Mouse (Mus musculus) limb, embryonic 14.5 days (tissue): ENCODE measurements around the gene Gadd45gip1. TPM values are rescaled to one million over a fixed set of nuclear protein-coding genes. Genes with fewer than 3 reads are reported as not detected.

Source experiments
- ATAC-seq: fragments of 200-750 bp; cut with Nextera tagmentation; 2 replicates; pipeline ENCODE4 v1.8.0; 2017; ENCODE audit warnings: low read depth, moderate number of reproducible peaks, moderate TSS enrichment; ENCODE audit not compliant: low FRiP score
- DNase-seq: peaks from one replicate; pipeline ENCODE4 v3.0.0-alpha.2; 2015; ENCODE audit warnings: low spot score
- H3K27ac ChIP-seq: fragments of 300-500 bp; sonication (generic); replicated peaks from 2 replicates; pipeline ENCODE4 v1.5.1; 2014; ENCODE audit warnings: low read depth, mild to moderate bottlenecking, low read length, moderate library complexity, mixed read lengths
- H3K27me3 ChIP-seq: fragments of 300-500 bp; sonication (generic); 2 replicates; pipeline ENCODE4 v1.6.1; 2014; ENCODE audit warnings: low read length, mixed read lengths; ENCODE audit not compliant: control insufficient read depth, insufficient read depth
- H3K36me3 ChIP-seq: fragments of 300-500 bp; sonication (generic); 2 replicates; pipeline ENCODE4 v1.6.1; 2014; ENCODE audit warnings: mild to moderate bottlenecking, low read length, moderate library complexity, mixed read lengths; ENCODE audit not compliant: control insufficient read depth, insufficient read depth
- H3K4me1 ChIP-seq: fragments of 300-500 bp; sonication (generic); 2 replicates; pipeline ENCODE4 v1.6.1; 2014; ENCODE audit warnings: antibody characterized with exemption, low read length, mixed read lengths; ENCODE audit not compliant: control insufficient read depth, insufficient read depth
- H3K4me2 ChIP-seq: fragments of 300-500 bp; sonication (generic); replicated peaks from 2 replicates; pipeline ENCODE4 v1.6.1; 2014; ENCODE audit warnings: low read depth, mild to moderate bottlenecking, low read length, moderate library complexity; ENCODE audit not compliant: severe bottlenecking
- H3K4me3 ChIP-seq: fragments of 300-500 bp; sonication (generic); replicated peaks from 2 replicates; pipeline ENCODE4 v1.5.1; 2014; ENCODE audit warnings: low read length
- H3K9ac ChIP-seq: fragments of 300-500 bp; sonication (generic); 2 replicates; pipeline ENCODE4 v1.6.1; 2014; ENCODE audit warnings: mild to moderate bottlenecking, low read depth, low read length, moderate library complexity; ENCODE audit not compliant: severe bottlenecking
- H3K9me3 ChIP-seq: fragments of 300-500 bp; sonication (generic); 2 replicates; pipeline ENCODE4 v1.6.1; 2016; ENCODE audit warnings: low read length; ENCODE audit not compliant: control insufficient read depth
- POLR2A ChIP-seq: fragments of 200-500 bp; IDR thresholded peaks from 2 replicates; pipeline ENCODE4 v1.8.0; 2012; ENCODE audit warnings: inconsistent platforms, mild to moderate bottlenecking, moderate library complexity, borderline replicate concordance; ENCODE audit not compliant: insufficient read depth, insufficient read length; ENCODE audit errors: extremely low read depth
- WGBS: fragments of 180-500 bp; shearing (Covaris S2); extraction: QIAGEN DNeasy Blood & Tissue Kit; methylation state at CpG from one replicate; pipeline ENCODE4 v1.1.7; 2014; 5-methylcytosine and 5-hydroxymethylcytosine counted together
- polyA plus RNA-seq, 2 experiments: library from polyadenylated mRNA; depleted of rRNA in 1 of 2; stranded (reverse) in 1 of 2; unstranded in 1 of 2; fragments of >200 nt; fragmentation: Nextera tagmentation in 1 of 2; extraction: Ambion mirVana in 1 of 2; gene quantifications; 2 replicates each; pipeline versions ENCODE4 v1.2.1 to v1.2.3; 2012 to 2014

Gadd45gip1 gene
- polyA plus RNA-seq, 2 experiments, result 44.9 to 45.6 TPM

DNA sequence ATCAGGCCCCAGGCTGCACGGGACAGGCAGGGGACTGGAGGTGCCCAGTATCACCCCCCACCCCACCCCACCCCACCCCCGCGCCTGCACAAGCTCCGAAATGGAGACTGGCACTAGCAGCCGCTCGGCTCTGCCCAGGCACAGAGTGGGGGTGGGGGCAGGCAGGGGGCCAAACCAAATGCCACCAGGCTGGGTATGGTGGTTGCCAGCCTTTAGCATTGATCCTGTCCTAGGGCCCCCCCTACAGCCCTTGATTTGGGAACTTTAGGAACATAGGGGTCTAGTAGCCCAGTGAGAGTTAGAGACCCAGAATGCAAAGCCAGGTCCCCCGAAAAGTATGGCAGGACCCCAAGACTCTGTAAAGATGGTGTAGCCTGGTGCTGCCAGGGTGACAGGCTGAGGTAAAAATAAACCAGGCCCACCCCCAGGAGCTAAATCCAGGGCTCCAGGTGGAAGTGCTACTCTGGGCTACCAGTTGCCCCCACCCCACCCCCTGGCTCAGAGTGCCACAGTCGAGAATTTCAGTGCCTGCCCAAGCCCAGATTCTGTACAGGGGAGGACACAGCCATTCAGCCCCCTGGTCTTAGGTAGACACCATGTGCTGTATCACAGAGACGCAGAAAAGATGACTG lies 41.4 kb upstream of the Gadd45gip1 start:
- H3K36me3 ChIP-seq, result peaks cover 25% of the 10 kb centered on the region; the same call in 1 of the 2 replicates
- DNase-seq (no peak), ATAC-seq (no peak)
- 0 out of 2 replicates have a peak overlapping the region, but pooled peaks have one; percentile 3 for H3K4me2 ChIP-seq
- 63% methylated on average over 9 of the region's 9 CpGs for WGBS
- H3K4me1 ChIP-seq, result peaks cover 82% of the 10 kb centered on the region
- no peaks in the 10 kb centered on the region for H3K9me3 ChIP-seq
- no peak overlapping the region for H3K27ac ChIP-seq
- no peak overlapping the region for H3K4me3 ChIP-seq
- H3K27me3 ChIP-seq, result 0 out of 2 replicates have a peak, but pooled peaks cover 17% of the 10 kb centered on the region
- no peak overlapping the region for H3K9ac ChIP-seq
- no peak for TF ChIP-seq POLR2A

DNA sequence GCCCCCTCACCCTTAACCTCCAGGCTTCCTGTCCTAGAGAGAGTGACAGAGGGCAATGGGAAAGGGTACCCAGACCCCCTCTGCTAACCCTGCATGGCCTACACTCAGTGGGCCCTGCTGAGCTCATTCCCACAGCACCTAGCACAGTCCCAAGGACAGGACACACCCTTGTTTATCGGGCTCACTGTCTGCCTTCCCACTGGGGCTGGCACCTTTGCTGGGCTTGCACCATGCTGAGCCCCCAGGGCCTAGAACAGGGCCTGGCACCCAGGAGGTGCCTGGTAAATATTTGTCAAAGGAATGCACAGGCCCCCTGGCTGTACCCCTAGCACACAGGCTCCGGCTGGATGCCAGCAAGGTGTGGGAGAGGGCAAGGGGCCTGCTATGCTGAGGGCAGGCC lies 40.8 kb upstream of the Gadd45gip1 start:
- Histone ChIP-seq H3K36me3 (peaks cover 28% of the 10 kb centered on the region; the same call in 1 of the 2 replicates), H3K4me1 (peaks cover 81% of the 10 kb centered on the region), H3K27ac (no peak overlapping the region), H3K27me3 (0 out of 2 replicates have a peak, but pooled peaks cover 16% of the 10 kb centered on the region), H3K4me3 (no peak overlapping the region), H3K9me3 (no peaks in the 10 kb centered on the region), H3K4me2 (0 out of 2 replicates have a peak overlapping the region, but pooled peaks have one; percentile 3), H3K9ac (no peak overlapping the region)
- WGBS, result 68% methylated on average over 2 of the region's 2 CpGs
- no peak for DNase-seq
- no peak for ATAC-seq
- no peak for TF ChIP-seq POLR2A

DNA sequence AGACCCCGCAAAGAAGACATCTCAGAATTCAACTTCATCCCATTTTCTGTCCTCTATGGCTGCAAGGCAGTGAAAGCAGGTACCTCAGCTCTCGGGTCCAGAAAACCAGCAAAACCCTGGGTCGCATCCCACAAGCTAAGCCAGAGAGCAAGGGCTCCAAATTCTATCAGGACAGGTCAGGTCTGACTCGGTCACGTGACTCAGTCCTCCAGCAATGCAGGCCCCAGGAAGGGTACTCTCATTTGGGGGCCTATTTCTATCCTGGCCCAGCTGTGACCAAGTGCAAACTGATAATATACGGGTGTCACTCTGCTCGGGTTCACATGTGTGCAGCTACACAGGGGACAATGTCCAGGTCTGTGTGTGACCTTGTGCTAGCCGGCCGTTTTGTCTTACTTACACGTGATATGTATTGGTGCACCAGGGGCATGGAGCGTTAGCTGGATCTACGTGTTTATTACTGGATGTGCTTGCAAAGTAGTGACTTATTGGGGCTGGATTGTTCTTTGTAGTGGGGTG lies 38.8 kb upstream of the Gadd45gip1 start:
- Histone ChIP-seq H3K27ac (no peak overlapping the region), H3K36me3 (peaks cover 38% of the 10 kb centered on the region), H3K9ac (no peak overlapping the region), H3K27me3 (0 out of 2 replicates have a peak, but pooled peaks cover 5% of the 10 kb centered on the region), H3K4me3 (no peak overlapping the region), H3K4me2 (no peak overlapping the region), H3K9me3 (no peaks in the 10 kb centered on the region), H3K4me1 (peaks cover 67% of the 10 kb centered on the region)
- no peak for TF ChIP-seq POLR2A
- no peak for DNase-seq
- ATAC-seq, result no peak
- WGBS, result 83% methylated on average over 12 of the region's 12 CpGs

DNA sequence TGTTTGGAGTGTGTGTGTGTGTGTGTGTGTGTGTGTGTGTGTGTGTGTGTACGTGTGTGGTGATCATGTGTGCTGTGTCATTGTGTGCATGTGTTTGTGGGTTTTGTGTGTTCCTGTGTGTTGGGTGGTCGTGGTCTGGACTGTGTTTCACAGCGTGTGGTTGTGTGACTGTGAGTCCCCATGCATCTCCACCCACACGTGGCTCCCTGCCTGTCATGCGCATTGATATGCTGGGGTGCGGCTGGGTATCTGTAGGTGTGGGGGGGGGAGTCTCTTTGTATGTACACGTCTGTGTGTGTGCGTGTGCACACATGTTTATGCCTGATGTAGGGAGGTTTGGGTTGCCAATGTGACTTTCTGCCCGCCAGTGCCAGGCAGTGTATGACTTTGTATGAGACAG lies 38.2 kb upstream of the Gadd45gip1 start:
- H3K9ac ChIP-seq, result 0 out of 2 replicates have a peak overlapping the region, but pooled peaks have one; percentile 36
- TF ChIP-seq POLR2A, result no peak
- H3K27ac ChIP-seq, result no peak overlapping the region
- H3K4me3 ChIP-seq, result no peak overlapping the region
- ATAC-seq (no peak), DNase-seq (no peak)
- H3K36me3 ChIP-seq, result peaks cover 37% of the 10 kb centered on the region
- peaks cover 67% of the 10 kb centered on the region for H3K4me1 ChIP-seq
- H3K27me3 ChIP-seq, result no peaks in the 10 kb centered on the region
- H3K9me3 ChIP-seq, result no peaks in the 10 kb centered on the region
- WGBS, result 84% methylated on average over 9 of the region's 9 CpGs
- no peak overlapping the region for H3K4me2 ChIP-seq

DNA sequence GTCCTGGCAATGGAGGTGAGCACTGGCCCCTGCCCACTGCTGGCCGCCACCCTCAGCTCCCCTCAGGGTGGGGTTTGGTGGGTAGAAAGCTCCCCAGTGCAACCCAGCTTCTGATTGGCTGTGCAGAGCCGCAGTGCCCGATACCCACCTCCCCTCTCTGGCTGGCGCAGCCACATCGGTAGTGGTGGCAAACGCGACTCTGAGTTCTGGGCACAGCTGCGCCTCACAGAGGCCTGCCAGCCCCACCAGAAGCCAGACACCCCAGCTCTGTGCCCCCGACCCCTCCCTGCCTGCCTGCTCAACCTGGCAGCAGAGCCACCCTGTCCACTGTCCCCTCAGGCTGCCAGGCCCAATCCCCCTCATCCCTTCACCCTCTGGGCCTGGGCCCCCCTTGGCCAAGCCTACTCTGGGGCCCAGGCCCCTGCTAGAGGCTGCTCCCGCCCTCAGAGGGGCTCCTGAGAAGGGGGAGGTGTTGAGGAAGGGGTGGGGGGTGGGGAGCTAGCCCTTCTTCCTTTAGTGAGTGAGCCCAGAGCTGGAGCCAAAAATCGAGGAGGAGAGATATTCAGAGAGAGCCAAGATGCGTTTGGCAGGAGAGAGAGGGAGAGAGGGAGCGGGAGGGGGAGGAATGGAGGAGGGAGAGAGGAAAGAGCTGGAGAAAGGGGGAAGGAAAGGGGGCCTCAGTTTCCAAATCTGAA lies 37.4 kb upstream of the Gadd45gip1 start:
- Histone ChIP-seq H3K9ac (peak overlapping the region; percentile 36; the same call in 1 of the 2 replicates), H3K4me3 (peak overlapping the region; percentile 15), H3K9me3 (no peaks in the 10 kb centered on the region), H3K4me1 (peaks cover 67% of the 10 kb centered on the region), H3K27me3 (no peaks in the 10 kb centered on the region), H3K27ac (peak overlapping the region; percentile 74), H3K36me3 (peaks cover 39% of the 10 kb centered on the region), H3K4me2 (peak overlapping the region; percentile 45)
- peak; percentile 71 for ATAC-seq
- TF ChIP-seq POLR2A, result no peak
- 51% methylated on average over 13 of the region's 13 CpGs for WGBS
- DNase-seq, result peak; percentile 78
